9 mouse cellular contexts compared by ENCODE assay signal in genomic region chr10:95398489-95398888, GRCm38 (mm10). TPM values are rescaled to one million over a fixed set of nuclear protein-coding genes. Genes with fewer than 3 reads are reported as not detected.
DNase-seq lines count a peak whose midpoint lies in the region; ATAC-seq lines count a peak whose summit lies in the region.
"Had no signal": no experiment of that assay in that cellular context is flagged by ENCODE, and none has a peak within 500 bp of the region (broad histone marks: within the 10 kb centered on the region; RNA-seq: fewer than 3 reads in every experiment).

No protein-coding gene starts in this region.

- DNase-seq in heart, embryonic 10.5 days (ENCODE audit: low spot score): no peak
- no peak for DNase-seq in frontal cortex, postnatal 25 days (ENCODE audit: low spot score in 2 of 2)
- DNase-seq in cerebellum, adult 9-10 months: no peak

- ATAC-seq in megakaryocyte, adult 5-6 weeks (ENCODE audit: poor library complexity, severe bottlenecking): no peak
- ATAC-seq in limb, embryonic 12.5 days (ENCODE audit: insufficient number of reproducible peaks, insufficient read depth, low FRiP score, low TSS enrichment, low read depth): 0 out of 2 replicates have a peak, but pooled peaks have one; percentile 61
- ATAC-seq in neural tube, embryonic 12.5 days (ENCODE audit: low FRiP score, low read depth): peak; percentile 74; the same call in 1 of the 2 replicates
- ATAC-seq in megakaryocyte-erythroid progenitor cell, adult 5-6 weeks (replicated peaks; ENCODE audit: low FRiP score, low TSS enrichment, poor library complexity, severe bottlenecking): no peak

- H3K4me2 ChIP-seq in limb, embryonic 12.5 days: peak overlapping the region; percentile 67
- H3K4me2 ChIP-seq in neural tube, embryonic 12.5 days (replicated peaks): peak overlapping the region; percentile 66

- WGBS in heart, embryonic 10.5 days: 1% methylated on average over 18 of the region's 18 CpGs
- WGBS in limb, embryonic 12.5 days: 1% methylated on average over 18 of the region's 18 CpGs
- under 1% methylated on average over 18 of the region's 18 CpGs for WGBS in neural tube, embryonic 12.5 days

- peaks cover 19% of the 10 kb centered on the region for H3K36me3 ChIP-seq in megakaryocyte, embryonic 14.5 days (replicated peaks; ENCODE audit: low read length)
- H3K36me3 ChIP-seq in heart, embryonic 10.5 days: no peaks in the 10 kb centered on the region
- H3K36me3 ChIP-seq in limb, embryonic 12.5 days: no peaks in the 10 kb centered on the region
- H3K36me3 ChIP-seq in neural tube, embryonic 12.5 days: no peaks in the 10 kb centered on the region; the same call in 1 of the 2 replicates

- H3K4me3 ChIP-seq in megakaryocyte, embryonic 14.5 days (replicated peaks): peak overlapping the region; percentile 38
- H3K4me3 ChIP-seq in heart, embryonic 10.5 days: peak overlapping the region; percentile 59
- peak overlapping the region; percentile 39 for H3K4me3 ChIP-seq in limb, embryonic 12.5 days (replicated peaks)
- H3K4me3 ChIP-seq in neural tube, embryonic 12.5 days: peak overlapping the region; percentile 19; the same call in 1 of the 2 replicates

- H3K4me1 ChIP-seq in megakaryocyte, embryonic 14.5 days: peaks cover 35% of the 10 kb centered on the region
- peaks cover 13% of the 10 kb centered on the region for H3K4me1 ChIP-seq in heart, embryonic 10.5 days
- peaks cover 38% of the 10 kb centered on the region for H3K4me1 ChIP-seq in limb, embryonic 12.5 days (replicated peaks)
- peaks cover 6% of the 10 kb centered on the region; the same call in 1 of the 2 replicates for H3K4me1 ChIP-seq in neural tube, embryonic 12.5 days

- H3K27ac ChIP-seq in heart, embryonic 10.5 days: peak overlapping the region; percentile 70; the same call in 1 of the 2 replicates
- no peak overlapping the region for H3K27ac ChIP-seq in limb, embryonic 12.5 days
- H3K27ac ChIP-seq in neural tube, embryonic 12.5 days: no peak overlapping the region
- H3K27ac ChIP-seq: liver, embryonic 14.5 days had no signal

- H3K9me3 ChIP-seq in megakaryocyte, embryonic 14.5 days: no peaks in the 10 kb centered on the region
- no peaks in the 10 kb centered on the region for H3K9me3 ChIP-seq in heart, embryonic 10.5 days
- no peaks in the 10 kb centered on the region for H3K9me3 ChIP-seq in limb, embryonic 12.5 days
- no peaks in the 10 kb centered on the region for H3K9me3 ChIP-seq in neural tube, embryonic 12.5 days

- peak overlapping the region; percentile 38 for H3K9ac ChIP-seq in limb, embryonic 12.5 days (replicated peaks)
- H3K9ac ChIP-seq in neural tube, embryonic 12.5 days: peak overlapping the region; percentile 52; the same call in 1 of the 2 replicates
- H3K9ac ChIP-seq: liver, embryonic 14.5 days had no signal

- H3K27me3 ChIP-seq in megakaryocyte, embryonic 14.5 days (replicated peaks): peaks cover 6% of the 10 kb centered on the region
- H3K27me3 ChIP-seq in heart, embryonic 10.5 days (ENCODE audit: insufficient read depth, poor library complexity, severe bottlenecking): no peaks in the 10 kb centered on the region
- H3K27me3 ChIP-seq in limb, embryonic 12.5 days: peaks cover 16% of the 10 kb centered on the region
- no peaks in the 10 kb centered on the region; the same call in 1 of the 2 replicates for H3K27me3 ChIP-seq in neural tube, embryonic 12.5 days (replicated peaks)

RNA-seq across cellular contexts. Expression of gene Socs2, which starts 18.5 kb away (rescaled TPM):
- polyA plus RNA-seq in megakaryocyte, embryonic 14.5 days (2012; ENCODE audit: insufficient read depth, low replicate concordance): 24.6 and 34.4 TPM in 2 replicates
- total RNA-seq in megakaryocyte, adult 5-6 weeks (2015): 0.74 and 0.84 TPM in 2 replicates
- 0.77 and 0.84 TPM in 2 replicates for total RNA-seq in megakaryocyte, adult 5-6 weeks (2017)
- 30.7 and 39.6 TPM in 2 replicates for polyA plus RNA-seq in heart, embryonic 10.5 days (2016; fragmentation: Nextera tagmentation; extraction: Ambion mirVana)
- 61.3 and 72.4 TPM in 2 replicates for polyA plus RNA-seq in limb, embryonic 12.5 days (2016; fragmentation: Nextera tagmentation; extraction: Ambion mirVana)
- 97.8 and 97.9 TPM in 2 replicates for polyA plus RNA-seq in neural tube, embryonic 12.5 days (2016; fragmentation: Nextera tagmentation; extraction: Ambion mirVana)
- 0.59 and 2.4 TPM in 2 replicates for total RNA-seq in megakaryocyte-erythroid progenitor cell, adult 5-6 weeks (2014; fragmentation: Nextera tagmentation)
- 0.61 TPM in 1 of 2 replicates, not detected in the other for total RNA-seq in megakaryocyte-erythroid progenitor cell, adult 5-6 weeks (2017)

Comparison
In these comparisons a context has a peak if more than half of its experiments do, and no peak if none do; other contexts are left out.
1. ATAC-seq: peak in limb, embryonic 12.5 days (single experiment) and neural tube, embryonic 12.5 days (single experiment); none in megakaryocyte, adult 5-6 weeks (single experiment) and megakaryocyte-erythroid progenitor cell, adult 5-6 weeks (single experiment).
2. Peak in every context shown above with its lines, with median percentiles within 50 percentile points of each other: H3K4me3 ChIP-seq.